Mouse (Mus musculus): ENCODE measurements around the gene Pex6.

The Pex6 gene

DNA sequence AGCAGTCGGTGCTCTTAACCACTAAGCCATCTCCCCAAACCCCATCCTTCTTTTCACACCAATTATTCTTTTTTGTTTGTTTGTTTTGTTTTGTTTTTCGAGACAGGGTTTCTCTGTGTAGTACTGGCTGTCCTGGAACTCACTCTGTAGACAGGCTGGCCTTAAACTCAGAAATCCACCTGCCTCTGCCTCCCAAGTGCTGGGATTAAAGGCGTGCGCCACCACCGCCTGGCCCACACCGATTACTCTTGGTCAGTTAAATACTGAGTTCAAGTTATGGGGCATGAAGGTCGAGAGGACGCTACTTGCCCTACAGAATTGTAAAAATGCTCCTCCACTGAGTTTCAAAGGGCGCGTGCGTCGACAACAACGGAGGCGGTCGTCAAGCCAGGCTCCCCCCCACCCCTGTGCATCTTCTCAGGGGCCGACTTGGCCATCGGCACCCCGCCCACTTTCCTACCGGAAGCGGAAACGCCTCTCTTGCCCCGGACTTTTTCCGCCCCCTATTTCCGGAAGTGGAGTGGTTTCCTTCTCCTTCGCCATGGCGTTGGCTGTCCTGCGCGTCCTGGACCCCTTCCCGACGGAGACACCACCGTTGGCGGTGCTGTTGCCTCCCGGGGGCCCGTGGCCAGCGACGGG lies at the start of gene Pex6:
TSS of gene Pex6 (plus strand) at position 505 of the 639 bp plus-strand sequence.
- DNase-seq, result peak; percentile 97

DNA sequence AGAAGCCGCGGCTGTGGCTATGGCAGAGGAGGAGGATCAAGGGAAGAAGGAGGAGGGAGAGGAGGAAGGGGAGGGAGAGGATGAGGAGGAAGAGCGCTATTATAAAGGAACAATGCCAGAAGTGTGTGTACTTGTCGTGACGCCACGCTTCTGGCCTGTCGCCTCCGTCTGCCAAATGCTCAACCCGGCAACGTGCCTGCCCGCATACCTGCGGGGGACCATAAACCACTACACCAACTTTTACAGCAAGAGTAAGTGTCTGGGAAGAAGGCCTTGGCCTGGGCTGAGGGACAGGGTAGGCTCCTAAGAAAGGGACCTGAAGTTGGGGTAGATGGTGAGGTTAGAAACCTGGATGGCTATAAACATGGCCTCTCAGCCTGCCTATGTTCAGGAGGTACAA lies 49.3 kb upstream of the Pex6 start:
- DNase-seq, result no peak

DNA sequence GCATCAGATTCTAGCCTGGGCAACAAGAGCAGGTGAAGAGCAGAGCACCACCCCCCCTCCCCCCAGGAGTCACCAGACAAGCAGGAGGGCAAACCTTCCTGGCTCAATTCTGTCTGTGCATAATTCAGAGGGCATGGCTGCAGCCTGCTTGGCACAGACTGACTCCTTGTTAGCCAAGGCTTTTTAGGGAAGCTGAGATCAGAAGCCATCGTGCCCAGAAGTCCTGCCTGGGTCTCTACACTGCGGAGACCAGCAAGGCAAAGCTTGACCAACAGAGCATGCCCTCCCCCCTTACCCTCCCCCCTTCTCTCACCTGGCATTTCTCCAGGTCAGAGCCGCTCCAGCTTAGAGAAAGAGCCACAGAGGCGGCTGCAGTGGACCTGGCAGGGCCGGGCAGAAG lies 48.5 kb upstream of the Pex6 start:
- peak; percentile 43 to 65 for DNase-seq

DNA sequence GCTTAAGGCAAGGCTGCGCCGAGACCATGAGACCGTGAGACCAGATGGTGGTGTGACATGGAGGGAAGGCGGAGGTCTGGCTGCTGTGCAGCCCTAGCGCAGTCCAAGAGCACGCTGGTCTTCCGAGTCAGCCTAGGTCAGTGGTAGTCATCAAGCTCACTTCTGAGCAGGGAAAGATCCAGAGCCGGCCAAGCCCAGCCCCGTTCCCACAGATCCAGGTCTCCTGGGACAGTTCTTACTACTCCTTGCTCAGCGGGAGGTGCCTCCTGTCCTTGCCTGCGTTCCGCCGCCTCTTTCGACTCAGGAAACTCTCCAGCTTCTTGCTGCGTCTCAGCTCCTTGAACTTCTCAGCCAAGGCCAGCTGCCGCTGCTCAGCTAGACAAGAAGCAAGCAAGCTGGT lies 43.6 kb upstream of the Pex6 start:
- peak in 1 of 2 experiments; percentile 58 for DNase-seq

DNA sequence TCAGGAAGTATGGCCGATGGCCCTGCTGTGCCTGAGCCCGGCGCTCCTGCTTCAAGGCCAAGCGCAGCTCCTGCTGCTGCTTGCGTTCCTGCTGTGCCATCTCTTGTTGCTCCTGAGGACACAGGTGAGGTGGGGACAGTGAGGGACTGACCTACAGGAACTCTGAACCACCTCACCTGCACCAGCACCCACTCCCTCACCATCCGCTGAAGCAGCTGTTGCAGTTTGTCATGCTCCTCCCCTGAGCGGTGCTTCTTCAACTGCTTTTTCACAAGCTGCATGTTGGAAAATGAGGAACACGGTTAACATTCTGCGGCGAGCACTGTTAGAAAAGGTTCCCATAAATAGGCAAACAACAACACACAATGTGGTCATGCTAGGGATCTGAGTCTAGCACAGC lies 41.4 kb upstream of the Pex6 start:
- no peak for DNase-seq

DNA sequence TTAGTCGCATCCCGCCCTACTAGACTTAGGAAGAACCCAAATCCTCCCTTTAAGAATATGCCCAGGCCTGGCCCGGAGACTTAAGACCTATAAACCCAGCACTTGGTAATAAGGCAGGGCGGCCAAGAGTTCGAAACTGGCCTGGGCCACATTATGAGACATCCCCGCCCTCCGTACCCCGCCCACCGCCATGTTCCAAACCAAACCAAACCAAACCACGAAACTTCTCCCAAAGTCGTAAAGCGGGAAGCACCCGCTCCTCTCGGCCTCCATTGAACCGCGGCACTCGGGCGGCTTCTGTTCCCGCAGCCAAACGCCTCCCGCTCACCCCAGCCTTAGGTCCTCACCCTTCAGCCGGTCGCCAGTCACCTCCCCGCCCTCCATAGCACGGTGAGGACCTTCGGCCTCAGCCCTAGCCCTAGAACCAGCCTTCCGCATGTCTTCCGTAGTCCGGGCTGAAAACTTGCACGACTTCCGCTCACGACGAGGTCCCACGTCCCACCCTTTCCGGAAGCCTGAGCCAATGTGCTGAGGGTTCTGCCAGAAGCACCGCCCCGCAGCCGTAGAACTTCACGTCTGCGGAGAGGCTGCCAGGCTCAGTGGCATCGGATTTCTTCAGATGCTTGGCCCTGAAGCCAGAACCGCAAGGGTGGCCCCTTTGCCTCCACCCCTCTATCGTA lies 37.3 kb upstream of the Pex6 start, which contains the start of gene Rrp36:
TSS of gene Rrp36 (minus strand) at position 503 of the 680 bp plus-strand sequence.
- peak; percentile 93 to 97 for DNase-seq

DNA sequence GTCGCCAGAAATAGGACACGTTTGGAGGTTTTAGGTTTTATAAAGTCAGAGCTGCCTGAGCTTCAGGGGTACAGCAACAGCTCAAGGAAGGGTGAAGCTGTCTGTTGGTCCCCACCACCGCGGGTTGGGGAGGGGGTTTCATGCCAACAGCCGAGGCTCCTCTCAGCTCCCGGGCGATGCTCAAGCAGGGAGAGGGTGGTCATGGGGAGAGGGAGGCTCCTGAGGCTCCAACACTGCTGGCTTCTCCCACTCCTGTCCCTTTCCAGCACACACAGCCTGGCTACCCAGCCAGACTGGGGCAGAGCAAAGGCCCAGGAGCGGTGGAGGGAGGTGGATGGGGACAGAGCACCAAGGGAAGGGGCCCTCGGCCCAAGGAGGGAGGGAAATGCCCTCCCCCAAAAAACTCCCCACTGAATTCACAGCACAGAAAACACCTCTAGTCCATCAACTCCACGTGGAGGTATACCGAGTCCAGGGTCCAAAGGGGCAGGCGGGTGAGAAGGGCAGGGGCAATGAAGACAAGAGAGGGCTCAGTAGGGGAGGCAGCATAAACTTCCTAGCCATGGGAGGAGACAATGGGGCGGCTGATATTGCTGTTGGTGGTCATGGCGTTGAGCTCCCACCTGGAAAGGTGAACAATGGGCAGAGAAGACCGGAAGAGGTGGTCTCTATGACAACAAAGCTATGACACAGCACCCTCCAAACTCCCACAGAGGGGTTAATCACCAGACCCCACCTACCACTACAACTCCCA lies 36.6 kb upstream of the Pex6 start:
- peak in 1 of 2 experiments; percentile 61 for DNase-seq

DNA sequence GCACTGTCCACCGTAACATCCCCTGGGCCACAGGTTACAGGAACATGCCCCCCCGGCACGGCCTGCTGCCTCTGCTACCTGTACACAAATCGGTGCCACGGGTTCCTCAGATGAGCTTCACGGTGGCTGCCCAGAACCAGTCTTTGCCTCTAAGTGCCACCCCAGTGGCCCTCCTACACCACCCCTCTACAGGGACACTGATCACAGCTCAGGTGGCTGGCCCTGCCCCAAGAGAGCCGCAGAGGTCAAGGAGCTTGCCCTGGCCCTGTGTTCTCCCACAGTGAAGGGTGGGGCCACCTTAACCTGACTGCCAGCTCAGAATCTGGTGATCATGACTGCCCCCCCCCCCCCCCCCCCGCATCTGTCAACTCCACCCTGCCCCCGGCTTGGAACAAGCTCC lies 32.8 kb upstream of the Pex6 start, which contains the start of gene Mea1:
TSS of gene Mea1 (plus strand) at position 378 of the 400 bp plus-strand sequence.
- DNase-seq, result peak; percentile 30 to 76

DNA sequence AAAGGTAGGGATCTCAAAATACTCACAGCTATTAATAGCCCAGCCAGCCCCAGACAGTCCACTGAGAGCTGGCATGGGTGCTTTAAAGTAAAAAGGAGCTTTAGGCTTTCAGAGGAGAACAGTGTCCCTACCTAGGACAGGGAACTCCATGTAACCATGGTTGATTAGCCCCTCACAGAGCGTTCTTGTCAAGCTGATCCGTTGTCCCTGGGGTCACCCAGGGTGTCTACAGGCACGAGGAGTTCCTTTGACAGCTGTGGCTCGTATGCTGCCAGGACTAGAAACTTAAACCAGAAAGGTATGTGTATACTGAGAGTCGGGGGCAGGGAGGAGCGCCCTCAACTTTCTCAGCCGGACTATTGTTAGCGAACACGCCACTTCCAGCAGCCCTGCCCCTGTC lies 32.4 kb upstream of the Pex6 start:
- DNase-seq, result no peak

DNA sequence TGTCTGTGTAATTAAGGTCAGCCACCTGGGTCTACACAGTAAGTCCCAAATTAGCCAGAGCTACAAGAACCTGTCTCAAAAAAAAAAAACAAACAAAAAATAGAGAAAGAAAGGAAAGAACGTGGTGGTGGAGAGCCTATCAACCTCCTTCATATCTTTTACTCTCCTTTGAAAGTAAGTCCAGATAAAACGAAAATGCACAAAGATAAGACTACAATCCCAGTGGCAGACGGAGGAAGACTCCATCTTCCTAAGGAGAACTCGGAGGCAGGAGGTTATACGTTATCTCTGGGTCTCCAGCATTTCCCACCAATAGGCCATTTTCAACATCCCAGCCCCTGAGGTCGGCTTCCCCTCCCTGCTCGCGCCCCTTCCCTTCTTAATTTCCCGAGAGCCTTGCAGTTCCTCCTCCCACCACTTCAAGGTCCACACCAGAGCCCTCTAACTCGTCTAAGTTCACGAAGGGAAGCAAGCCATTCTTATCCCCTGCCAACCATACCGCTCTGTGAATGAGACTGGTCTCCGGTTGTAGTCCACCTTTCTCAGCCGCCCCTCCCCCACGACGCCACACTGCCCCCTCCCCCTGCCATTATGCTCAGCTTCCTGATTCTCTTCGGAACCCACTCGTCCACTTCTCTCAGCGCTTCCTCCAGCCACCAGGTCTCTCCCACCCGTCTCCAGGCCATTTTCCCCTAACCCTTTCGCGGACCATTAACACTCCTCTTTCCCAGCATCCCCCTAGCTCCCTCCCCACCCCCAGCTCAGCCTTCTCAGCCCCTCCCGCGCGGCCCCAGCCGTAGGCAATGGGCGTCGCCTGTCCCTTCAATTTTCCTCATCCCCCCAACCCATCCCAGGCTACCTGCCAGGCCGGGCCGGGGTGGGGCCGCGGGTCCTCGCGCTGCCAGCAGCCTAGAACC lies 31.2 kb upstream of the Pex6 start:
- peak; percentile 60 to 73 for DNase-seq

DNA sequence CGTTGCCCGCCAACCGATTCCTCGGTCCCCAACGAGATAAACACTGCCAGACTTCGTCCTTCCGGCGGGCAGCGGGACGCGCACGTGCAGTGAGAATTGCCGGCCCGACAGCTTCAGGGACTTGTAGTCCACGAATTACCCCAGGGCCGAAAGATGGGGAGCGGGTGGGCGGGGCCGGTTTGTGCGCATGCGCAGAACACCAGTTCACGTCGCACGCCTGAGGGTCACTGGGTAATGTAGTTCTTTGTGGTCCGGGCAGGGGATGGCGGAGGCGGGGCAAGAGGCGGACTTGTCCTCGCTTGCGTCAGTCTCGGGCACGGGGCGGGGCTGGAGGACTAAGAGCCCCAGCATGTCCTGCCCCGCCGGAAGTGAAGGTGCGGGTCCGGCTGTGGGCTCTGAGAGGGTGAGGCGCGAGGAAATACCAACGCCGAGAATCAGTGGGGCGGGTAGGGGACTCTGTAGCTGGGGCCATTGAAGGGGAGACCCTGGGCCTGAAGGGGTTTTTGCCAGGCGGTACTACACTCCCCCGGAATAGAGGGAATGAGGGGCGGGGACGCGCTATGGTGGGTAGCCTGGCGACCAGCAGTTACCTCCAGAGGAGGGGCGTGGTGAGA lies 30.4 kb upstream of the Pex6 start, which contains the start of gene Klhdc3:
TSS of gene Klhdc3 (minus strand) at position 155 of the 614 bp plus-strand sequence.
- peak; percentile 99 for DNase-seq

DNA sequence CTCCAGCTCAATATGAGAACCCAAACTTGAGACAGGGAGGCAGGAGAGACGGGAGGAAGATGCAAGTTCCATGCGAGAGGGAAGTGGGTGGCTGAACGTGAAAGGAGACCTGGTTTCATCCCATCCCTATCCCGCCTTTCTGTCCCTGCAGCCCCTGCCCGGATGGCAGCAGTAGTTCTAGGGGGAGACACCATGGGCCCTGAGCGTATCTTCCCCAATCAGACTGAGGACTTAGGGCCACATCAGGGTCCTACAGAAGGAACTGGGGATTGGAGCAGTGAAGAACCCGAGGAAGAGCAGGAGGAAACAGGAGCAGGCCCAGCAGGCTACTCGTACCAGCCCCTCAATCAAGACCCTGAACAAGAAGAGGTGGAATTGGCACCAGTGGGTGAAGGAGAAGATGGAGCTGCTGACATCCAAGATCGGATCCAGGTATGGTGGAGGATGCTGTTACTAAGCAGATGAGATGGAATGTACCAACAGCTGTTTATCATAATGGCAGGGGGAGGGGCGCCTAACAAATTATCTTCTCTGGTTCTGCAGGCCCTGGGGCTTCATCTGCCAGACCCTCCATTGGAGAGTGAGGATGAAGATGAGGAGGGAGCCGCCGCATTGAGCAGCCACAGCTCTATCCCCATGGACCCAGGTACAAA lies 29.7 kb upstream of the Pex6 start:
- no peak for DNase-seq

DNA sequence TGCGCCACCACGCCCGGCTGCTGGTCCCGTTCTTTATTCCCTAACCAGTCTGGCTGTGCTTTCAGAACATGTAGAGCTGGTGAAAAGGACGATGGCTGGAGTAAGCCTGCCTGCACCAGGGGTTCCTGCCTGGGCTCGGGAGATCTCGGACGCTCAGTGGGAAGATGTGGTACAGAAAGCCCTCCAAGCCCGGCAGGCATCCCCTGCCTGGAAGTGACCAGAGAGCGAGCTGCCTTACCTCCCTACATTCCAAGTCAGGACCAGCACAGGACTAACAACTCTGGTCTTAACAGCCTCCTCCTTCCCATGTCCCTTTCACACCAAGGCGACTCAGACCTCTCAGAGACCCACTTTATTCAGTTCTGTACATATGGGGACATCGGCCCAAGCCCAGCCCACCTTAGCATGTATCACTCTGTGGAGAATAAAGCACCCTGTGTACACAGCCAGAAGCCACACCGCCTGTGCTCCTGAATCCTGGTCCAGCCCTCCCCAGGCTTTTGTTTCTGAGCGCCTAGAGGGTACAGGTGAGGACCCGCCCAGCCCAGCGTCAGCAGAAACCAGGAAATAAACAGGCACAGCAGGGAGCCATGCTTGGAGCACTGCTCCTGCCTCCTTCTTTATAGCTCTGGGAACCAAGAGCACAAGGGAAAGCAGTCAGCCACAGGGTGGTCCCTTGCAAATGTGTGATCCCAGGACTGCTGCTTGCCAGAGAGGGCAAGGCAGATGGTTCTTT lies 28.4 kb upstream of the Pex6 start:
- DNase-seq, result no peak

DNA sequence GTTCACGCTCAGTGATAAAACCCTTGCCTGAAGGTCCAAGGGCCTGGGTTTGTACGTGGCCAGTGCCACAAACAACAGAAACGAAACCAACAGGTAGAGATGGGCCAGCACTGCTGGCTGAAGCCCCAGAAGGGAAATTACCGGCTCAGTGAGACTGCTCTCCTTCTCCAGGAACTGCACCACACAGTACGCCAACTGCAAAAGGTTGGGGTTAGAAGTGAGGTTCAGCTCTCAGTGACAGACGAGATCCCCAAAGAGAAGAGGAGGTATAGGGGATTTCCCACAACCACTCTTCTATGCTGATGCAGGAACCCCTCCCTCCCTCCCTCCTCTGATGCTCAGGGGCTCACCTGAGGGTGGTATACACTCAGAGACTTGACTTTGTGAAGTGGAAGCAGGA lies 25.4 kb upstream of the Pex6 start:
- DNase-seq, result no peak

DNA sequence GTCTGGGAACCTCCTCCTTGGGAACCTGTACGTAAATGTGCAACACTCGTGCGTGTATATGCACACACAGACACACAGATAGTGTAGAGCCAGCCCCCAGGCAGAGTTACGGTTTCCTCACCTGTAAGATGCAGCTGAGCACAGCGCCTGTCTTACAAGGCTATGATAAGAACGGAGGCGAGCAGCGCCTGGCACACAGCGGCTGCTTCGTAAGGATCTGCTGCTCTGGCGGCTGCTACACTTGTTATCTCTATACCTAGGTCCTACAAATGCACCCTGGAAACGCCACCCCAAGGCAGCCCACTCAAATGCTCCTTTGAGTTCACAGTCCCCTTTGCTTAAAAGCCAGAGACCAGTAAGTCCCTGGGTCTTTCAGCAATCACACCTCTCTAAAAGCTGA lies 20.6 kb upstream of the Pex6 start:
- no peak for DNase-seq

DNA sequence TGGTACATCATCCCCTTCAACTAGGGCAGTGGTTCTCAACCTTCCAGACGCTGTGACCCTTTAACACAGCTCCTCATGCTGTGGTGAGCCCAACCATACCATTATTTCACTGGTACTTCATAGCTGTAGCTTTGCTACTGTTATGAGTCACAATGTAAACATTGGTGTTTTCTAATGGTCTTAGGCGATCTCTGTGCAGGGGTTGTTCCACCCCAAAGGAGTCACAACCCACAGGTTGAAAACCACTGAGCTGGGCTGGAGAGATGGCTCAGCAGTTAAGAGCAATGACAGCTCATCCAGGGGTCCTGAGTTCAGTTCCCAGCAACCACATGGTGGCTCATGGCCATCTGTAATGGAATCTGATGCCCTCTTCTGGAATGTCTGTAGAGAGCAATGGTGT lies 19.9 kb upstream of the Pex6 start:
- DNase-seq, result no peak

DNA sequence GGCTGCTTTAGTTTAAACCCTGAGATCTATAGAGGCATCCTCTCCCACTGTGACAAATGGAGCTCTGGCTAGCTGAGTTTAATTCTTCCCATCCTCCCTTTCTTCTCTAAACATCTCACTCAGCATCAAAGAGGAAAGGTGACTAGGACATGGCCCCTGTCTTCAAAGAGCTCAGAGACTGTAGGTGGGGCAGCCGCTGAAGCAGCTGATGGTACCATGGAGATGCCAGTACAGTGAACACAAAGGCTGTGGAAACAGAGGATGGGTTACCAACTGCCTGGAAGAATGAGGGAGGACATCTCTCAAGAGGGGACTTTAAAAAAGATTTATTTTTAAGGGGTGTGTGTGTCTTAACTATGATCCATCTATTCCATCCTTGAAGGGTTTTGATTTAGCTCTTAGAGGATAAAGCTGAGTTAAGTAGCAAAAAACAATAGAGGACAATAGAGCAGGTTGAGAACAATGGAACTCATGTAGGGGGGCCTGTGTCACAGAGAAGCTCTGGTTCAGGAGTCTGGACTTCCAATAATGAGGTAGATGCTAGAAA lies 16.7 kb upstream of the Pex6 start:
- DNase-seq, result no peak

DNA sequence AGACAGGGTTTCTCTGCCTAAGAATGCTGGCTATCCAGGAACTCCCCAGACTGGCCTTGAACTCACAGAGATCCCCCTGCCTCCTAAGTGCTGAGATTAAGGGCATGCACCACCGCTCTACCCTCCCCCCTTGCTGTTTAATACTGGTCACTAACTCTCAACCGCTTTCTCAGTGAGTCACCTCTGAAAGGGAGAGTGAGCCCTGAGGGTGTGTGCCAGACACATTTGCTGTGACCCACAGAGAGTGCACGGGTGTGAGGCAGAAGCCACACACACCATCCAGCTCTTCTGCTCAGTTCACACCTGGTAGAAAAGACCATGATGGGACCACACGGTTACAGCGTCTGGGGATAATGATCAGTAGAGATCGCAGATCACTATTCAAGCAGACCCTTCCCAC lies 12.7 kb upstream of the Pex6 start:
- DNase-seq, result no peak

DNA sequence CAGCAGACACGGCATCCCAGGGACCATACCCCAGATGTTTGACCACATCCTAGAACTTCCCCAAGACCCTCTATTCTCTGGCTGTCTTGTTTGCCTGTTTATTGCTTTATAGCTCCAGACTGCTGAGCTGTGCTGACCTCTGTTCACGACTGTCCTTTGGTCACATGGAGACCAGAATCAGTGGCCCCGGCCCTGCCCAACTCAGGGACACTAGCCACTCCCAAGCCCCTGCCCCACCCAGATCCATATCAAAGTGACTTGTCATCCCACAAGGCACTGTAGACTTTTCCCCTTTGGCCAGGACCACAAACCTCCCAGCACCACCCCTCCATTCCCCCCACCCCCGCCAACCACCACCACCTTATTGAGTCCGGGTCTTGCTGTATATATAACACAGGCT lies 12.0 kb upstream of the Pex6 start:
- no peak for DNase-seq

DNA sequence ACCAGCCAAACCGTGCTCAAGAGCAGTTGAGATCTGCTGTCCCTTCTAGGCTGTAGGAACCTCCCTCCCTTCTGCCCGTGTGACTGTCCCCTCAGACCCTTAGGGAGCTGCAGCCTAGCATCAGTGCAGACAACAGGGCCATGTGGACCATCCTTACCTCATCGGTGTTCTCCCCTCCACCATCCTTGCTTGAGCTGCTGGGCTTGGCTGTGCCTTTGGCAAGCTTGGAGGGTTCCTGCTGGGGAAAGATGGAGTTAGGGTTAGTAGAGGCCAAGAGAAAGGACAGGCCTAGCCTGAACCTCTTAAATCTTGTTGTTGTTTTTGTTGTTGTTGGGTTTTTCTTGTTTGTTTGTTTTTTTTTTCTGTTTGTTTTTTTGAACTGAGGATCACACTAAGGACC lies 11.4 kb upstream of the Pex6 start:
- no peak for DNase-seq

DNA sequence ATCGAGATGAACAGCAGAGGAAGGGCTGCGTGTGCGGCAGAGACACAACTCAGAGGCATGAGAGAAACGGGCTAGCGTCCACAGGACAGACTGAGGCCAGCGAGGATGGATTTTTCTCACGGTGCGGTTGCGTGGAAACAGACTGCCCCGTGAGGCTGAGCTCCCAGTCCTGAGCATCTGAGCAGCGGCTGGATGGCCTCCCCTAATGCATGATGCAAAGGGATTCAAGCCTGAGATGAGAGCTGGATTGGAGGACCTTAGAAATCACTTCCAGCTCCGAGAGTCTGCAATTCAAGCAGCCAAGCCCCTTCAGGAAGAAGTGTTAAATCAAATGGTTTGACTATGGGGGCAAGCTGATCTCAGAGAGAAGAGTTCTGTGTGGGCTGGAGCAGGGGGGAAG lies 9.8 kb upstream of the Pex6 start:
- DNase-seq, result no peak

Data from kidney, postnatal 25 days (tissue).